Mouse (Mus musculus): ENCODE measurements around the gene Gjb2.

DNA sequence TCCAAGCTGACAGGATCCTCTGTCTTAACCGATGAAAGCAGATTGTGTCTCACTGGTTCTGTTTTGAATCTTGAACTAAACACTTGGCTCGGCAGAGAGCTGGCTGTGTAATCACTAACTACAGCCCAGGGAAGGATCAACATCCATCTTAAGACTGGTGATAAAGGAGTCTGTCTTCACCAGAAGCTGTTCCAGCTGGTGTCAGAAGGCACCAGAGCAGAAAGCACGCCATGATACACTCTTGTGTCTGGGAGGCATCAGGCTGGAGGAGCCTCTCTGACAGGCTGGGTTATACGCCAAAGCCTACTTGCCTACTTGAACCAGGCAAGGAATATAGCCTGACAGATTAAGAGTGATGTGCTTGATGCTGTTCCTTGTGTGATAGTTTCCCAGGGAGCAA lies 41.2 kb upstream of the Gjb2 start:
- TF ChIP-seq CTCF (IDR thresholded peaks at IDR 0.05; ENCODE audit: low read depth, low read length) (no peak), TAL1 (conservative IDR thresholded peaks at IDR 0.05; ENCODE audit: low read depth, low read length) (no peak), GATA1 (IDR thresholded peaks at IDR 0.05; ENCODE audit: borderline replicate concordance, low read length) (no peak), POLR2AphosphoS5 (IDR thresholded peaks at IDR 0.05; ENCODE audit: insufficient replicate concordance, low read depth, low read length) (no peak)

Measured in G1E (cell line).